Mouse (Mus musculus): ENCODE measurements around the gene Gas2l2. TPM values are rescaled to one million over a fixed set of nuclear protein-coding genes. Genes with fewer than 3 reads are reported as not detected.

Gene Gas2l2
- polyA plus RNA-seq (2015; fragmentation: Nextera tagmentation; extraction: Ambion mirVana) = 0.21 and 0.30 TPM in 2 replicates

DNA sequence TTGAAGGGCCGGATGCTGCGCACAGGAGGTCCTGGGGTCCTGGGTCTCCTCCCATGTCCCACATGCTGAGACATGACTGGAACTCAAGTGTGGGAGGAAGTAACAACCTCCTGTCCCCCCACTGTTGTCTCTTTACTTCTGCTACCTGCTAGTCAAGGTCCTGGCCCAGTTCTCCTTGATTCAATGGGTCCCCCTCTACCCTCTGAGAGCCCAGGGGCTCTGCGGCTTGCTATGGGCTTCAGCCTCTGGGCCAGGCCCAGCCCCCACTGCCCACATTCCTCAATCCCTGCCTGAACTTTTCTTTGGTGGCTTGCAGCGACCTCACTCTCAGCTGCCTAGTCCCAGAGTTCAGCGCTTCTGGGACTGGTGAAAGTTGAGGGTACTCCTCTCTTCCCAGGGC lies at the start of gene Gas2l2:
Gene Gas2l2, minus strand, starts transcription at position 101 of the 400 bp plus-strand sequence.
- H3K9me3 ChIP-seq (replicated peaks) = no peaks in the 10 kb centered on the region
- no peaks in the 10 kb centered on the region for H3K36me3 ChIP-seq (ENCODE audit: poor library complexity, severe bottlenecking)
- peaks cover 44% of the 10 kb centered on the region for H3K27me3 ChIP-seq
- H3K9ac ChIP-seq = no peak within 1 kb of the TSS
- 66% methylated on average over 5 of the region's 5 CpGs for WGBS
- no peak within 1 kb of the TSS for H3K4me3 ChIP-seq
- no peak within 1 kb of the TSS for H3K27ac ChIP-seq
- no peak within 1 kb of the TSS for H3K4me2 ChIP-seq
- ATAC-seq = no peak
- H3K4me1 ChIP-seq = no peaks in the 10 kb centered on the region

DNA sequence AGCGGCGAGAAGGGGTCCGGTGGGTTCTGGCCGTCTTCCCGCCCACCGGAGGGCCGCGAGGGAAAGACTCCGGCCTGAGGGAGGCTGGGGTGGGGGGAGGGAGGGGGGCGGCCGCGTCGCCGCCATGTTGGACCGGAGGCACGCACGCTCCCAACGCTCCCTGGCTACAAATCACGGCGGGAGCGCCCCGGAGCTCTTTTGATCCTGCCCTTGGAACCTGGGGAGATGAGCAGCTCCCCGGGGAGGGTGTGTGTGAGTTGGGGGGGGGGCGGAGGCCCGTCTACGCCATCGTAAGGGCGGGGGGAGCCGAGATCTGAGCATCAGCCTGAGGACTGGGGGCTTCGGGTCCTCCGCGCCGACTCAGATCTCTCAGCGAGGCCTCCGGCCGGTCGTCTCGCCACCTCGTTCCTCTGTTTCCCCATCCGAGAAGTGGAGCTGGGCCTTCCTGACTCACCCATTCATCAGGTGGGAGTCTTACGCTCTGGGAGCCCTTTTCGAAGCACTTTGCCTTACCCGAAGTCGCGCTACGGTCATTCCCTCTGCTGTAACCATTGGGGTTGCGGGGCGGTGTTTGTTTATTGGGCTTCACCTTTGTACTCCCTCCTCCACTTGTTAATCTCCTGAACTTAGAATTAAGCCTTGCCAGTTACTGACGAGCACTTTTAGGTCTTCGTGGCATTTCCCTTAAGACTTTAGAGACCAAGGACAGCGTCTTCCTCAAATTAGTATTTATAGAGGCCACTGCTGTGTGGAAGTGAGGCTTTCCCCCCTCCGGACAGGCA lies 44.2 kb upstream of the Gas2l2 start:
- H3K4me1 ChIP-seq = peaks cover 21% of the 10 kb centered on the region
- WGBS = under 1% methylated on average over 30 of the region's 52 CpGs
- H3K36me3 ChIP-seq (ENCODE audit: poor library complexity, severe bottlenecking) = peaks cover 16% of the 10 kb centered on the region
- ATAC-seq = peak; percentile 86
- peak overlapping the region; percentile 98 for H3K27ac ChIP-seq
- H3K4me2 ChIP-seq = peak overlapping the region; percentile 88
- peak overlapping the region; percentile 94 for H3K9ac ChIP-seq
- H3K27me3 ChIP-seq = 0 out of 2 replicates have a peak, but pooled peaks cover 4% of the 10 kb centered on the region
- H3K9me3 ChIP-seq (replicated peaks) = no peaks in the 10 kb centered on the region
- H3K4me3 ChIP-seq = peak overlapping the region; percentile 93

DNA sequence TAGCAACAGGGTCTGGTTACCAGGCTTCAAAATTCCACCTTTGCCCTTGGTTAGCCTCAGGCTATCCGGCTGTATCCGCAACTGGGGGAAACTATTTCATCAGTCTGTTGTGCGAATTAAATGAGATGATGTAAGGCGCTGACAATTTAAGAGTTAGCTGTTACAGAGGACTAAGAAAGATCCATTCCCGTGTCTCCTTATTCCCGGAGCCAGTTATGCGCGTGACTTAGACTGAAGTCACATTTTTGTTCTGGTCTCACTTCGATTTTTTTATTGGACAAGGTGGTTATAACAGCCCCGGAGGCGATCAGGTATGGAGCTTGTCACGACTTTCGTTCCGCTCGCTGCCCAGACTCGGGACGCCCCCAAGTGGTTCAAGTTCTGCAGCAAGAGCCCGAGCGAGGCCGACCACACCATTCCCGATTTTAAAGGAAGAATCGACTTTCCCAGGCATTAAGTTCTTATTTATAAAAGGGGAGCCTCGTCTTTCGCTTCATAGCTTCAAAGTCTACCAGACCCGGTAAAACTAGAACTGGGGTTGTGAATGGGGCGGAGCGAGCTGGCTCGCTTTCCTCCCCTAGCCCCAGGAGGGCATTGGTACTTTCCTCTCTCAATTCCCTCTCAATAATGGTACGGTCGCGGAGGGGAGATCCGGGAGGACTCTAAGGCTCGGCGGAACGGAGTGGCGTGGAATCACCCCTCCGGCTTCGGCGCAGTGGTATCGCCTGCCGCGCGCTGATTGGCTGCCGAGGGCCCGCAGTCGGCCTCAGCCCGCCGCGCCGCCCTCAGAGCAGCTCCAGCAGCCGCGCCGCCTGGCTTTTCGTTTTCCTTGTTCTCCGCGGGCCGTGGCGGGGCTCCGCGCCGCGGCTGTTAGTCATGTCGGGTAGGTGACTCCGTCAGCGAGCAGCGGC lies 43.3 kb upstream of the Gas2l2 start, which contains the start of gene Taf15:
Gene Taf15, plus strand, starts transcription at position 763 of the 911 bp plus-strand sequence.
- Histone ChIP-seq H3K4me2 (peak within 1 kb of the TSS; percentile 88), H3K4me3 (peak within 1 kb of the TSS; percentile 93), H3K9me3 (replicated peaks) (no peaks in the 10 kb centered on the region), H3K27me3 (0 out of 2 replicates have a peak, but pooled peaks cover 4% of the 10 kb centered on the region), H3K9ac (peak within 1 kb of the TSS; percentile 94), H3K36me3 (ENCODE audit: poor library complexity, severe bottlenecking) (peaks cover 10% of the 10 kb centered on the region), H3K27ac (peak within 1 kb of the TSS; percentile 98), H3K4me1 (peaks cover 21% of the 10 kb centered on the region)
- 1% methylated on average over 64 of the region's 66 CpGs for WGBS
- ATAC-seq = peak; percentile 99

- Histone ChIP-seq H3K27me3 (0 out of 2 replicates have a peak, but pooled peaks cover 4% of the 10 kb centered on the region), H3K4me1 (peaks cover 29% of the 10 kb centered on the region), H3K4me2 (peak overlapping the region; percentile 61), H3K27ac (no peak overlapping the region), H3K36me3 (ENCODE audit: poor library complexity, severe bottlenecking) (peaks cover 5% of the 10 kb centered on the region; the same call in 1 of the 2 replicates), H3K9me3 (replicated peaks) (no peaks in the 10 kb centered on the region), H3K9ac (no peak overlapping the region), H3K4me3 (peak overlapping the region; percentile 93; the same call in 1 of the 2 replicates)
- no peak for ATAC-seq
- 90% methylated on average over 2 of the region's 2 CpGs for WGBS
Measured at GRCm38 (mm10) chr11:83471766-83472165, 42.5 kb upstream of the Gas2l2 start.

- Histone ChIP-seq H3K4me1 (peaks cover 24% of the 10 kb centered on the region), H3K9ac (no peak overlapping the region), H3K36me3 (ENCODE audit: poor library complexity, severe bottlenecking) (no peaks in the 10 kb centered on the region), H3K9me3 (replicated peaks) (no peaks in the 10 kb centered on the region), H3K4me3 (no peak overlapping the region), H3K27ac (no peak overlapping the region), H3K4me2 (no peak overlapping the region), H3K27me3 (peaks cover 24% of the 10 kb centered on the region)
- no peak for ATAC-seq
- WGBS = 92% methylated on average over 3 of the region's 3 CpGs
Measured at GRCm38 (mm10) chr11:83468765-83469164, 39.5 kb upstream of the Gas2l2 start.

DNA sequence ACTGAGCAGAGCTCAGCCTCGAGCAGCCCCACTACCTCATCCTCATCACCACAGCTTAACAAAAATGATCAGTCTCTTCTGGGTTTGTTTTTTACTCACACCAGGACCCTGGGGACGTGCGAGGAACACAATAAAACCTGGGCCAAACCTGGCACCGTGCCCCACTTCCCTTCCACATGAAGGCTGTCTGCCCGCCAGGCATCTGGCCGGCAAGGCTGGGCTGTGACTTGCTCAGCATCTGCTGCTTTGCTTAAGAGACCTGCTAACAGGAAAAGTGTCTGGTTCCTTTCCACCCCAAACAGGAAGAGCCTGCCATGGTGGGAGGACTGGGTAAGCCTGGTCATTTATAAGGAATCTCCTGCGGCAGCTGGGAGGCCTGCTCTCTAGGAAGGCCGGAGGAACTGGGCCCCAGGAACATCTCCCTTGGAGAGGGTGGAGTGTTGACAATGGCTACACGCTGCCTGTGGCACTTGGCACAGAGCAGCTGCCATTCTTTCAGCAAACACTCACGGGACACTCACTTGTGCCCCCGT lies 37.9 kb upstream of the Gas2l2 start:
- H3K4me2 ChIP-seq = no peak overlapping the region
- H3K4me3 ChIP-seq = no peak overlapping the region
- no peaks in the 10 kb centered on the region for H3K9me3 ChIP-seq (replicated peaks)
- H3K4me1 ChIP-seq = peaks cover 34% of the 10 kb centered on the region
- ATAC-seq = peak; percentile 59; the same call in 1 of the 2 replicates
- peaks cover 39% of the 10 kb centered on the region for H3K27me3 ChIP-seq
- no peaks in the 10 kb centered on the region for H3K36me3 ChIP-seq (ENCODE audit: poor library complexity, severe bottlenecking)
- H3K9ac ChIP-seq = 0 out of 2 replicates have a peak overlapping the region, but pooled peaks have one; percentile 23
- 0 out of 2 replicates have a peak overlapping the region, but pooled peaks have one; percentile 12 for H3K27ac ChIP-seq
- WGBS = 47% methylated on average over 11 of the region's 11 CpGs

- ATAC-seq = no peak
- H3K4me1 ChIP-seq = peaks cover 31% of the 10 kb centered on the region
- no peaks in the 10 kb centered on the region for H3K9me3 ChIP-seq (replicated peaks)
- peaks cover 49% of the 10 kb centered on the region for H3K27me3 ChIP-seq
- WGBS = 23% methylated on average over 2 of the region's 2 CpGs
- H3K27ac ChIP-seq = no peak overlapping the region
- no peak overlapping the region for H3K9ac ChIP-seq
- H3K4me3 ChIP-seq = no peak overlapping the region
- H3K4me2 ChIP-seq = no peak overlapping the region
- no peaks in the 10 kb centered on the region for H3K36me3 ChIP-seq (ENCODE audit: poor library complexity, severe bottlenecking)
Measured at GRCm38 (mm10) chr11:83465976-83466375, 36.7 kb upstream of the Gas2l2 start.

DNA sequence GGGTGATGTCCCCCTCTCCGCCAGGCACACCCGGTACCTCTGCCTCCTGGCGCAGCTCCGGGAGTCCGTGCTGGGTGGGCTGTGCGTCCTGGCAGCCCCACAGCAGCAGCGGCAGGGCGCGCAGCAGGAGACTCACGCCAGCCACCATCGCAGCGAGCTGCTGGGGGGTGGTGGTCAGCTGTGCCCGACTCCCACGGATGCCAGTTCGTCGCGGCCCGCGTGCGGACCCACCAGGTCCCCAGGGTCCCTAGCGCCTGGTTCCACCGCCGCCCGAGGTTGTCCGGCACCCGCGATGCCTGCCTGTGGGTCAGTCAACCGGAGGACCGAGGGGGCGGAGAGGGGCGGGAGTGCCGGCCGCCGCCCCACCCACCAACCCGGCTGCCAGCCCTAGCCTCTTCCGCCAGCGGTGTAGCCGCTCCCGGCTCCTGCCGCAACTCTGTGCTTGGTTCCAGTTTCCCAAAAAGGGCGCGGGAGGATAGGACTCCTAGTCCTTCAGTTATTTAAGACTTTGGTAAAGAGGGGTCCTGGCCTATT lies 33.5 kb upstream of the Gas2l2 start, which contains the start of gene Mmp28:
Gene Mmp28, minus strand, starts transcription at position 361 of the 534 bp plus-strand sequence.
- peak within 1 kb of the TSS; percentile 64 for H3K9ac ChIP-seq
- no peaks in the 10 kb centered on the region for H3K9me3 ChIP-seq (replicated peaks)
- H3K4me3 ChIP-seq = peak within 1 kb of the TSS; percentile 49
- no peaks in the 10 kb centered on the region for H3K36me3 ChIP-seq (ENCODE audit: poor library complexity, severe bottlenecking)
- H3K27me3 ChIP-seq = peaks cover 50% of the 10 kb centered on the region
- under 1% methylated on average over 38 of the region's 42 CpGs for WGBS
- peaks cover 31% of the 10 kb centered on the region for H3K4me1 ChIP-seq
- H3K27ac ChIP-seq = no peak within 1 kb of the TSS
- ATAC-seq = no peak
- H3K4me2 ChIP-seq = peak within 1 kb of the TSS; percentile 85

GRCm38 (mm10) chr11:83461462-83462027 lies 32.3 kb upstream of the Gas2l2 start:
- no peak overlapping the region for H3K4me2 ChIP-seq
- peaks cover 21% of the 10 kb centered on the region for H3K4me1 ChIP-seq
- H3K36me3 ChIP-seq (ENCODE audit: poor library complexity, severe bottlenecking) = no peaks in the 10 kb centered on the region
- H3K27me3 ChIP-seq = peaks cover 50% of the 10 kb centered on the region
- no peaks in the 10 kb centered on the region for H3K9me3 ChIP-seq (replicated peaks)
- H3K4me3 ChIP-seq = no peak overlapping the region
- ATAC-seq = no peak
- no peak overlapping the region for H3K9ac ChIP-seq
- WGBS = 70% methylated on average over 10 of the region's 10 CpGs
- no peak overlapping the region for H3K27ac ChIP-seq

GRCm38 (mm10) chr11:83457912-83458601 lies 28.8 kb upstream of the Gas2l2 start:
- Histone ChIP-seq H3K4me1 (peaks cover 8% of the 10 kb centered on the region), H3K4me3 (no peak overlapping the region), H3K36me3 (ENCODE audit: poor library complexity, severe bottlenecking) (no peaks in the 10 kb centered on the region), H3K9me3 (replicated peaks) (no peaks in the 10 kb centered on the region), H3K9ac (no peak overlapping the region), H3K27ac (no peak overlapping the region), H3K27me3 (peaks cover 24% of the 10 kb centered on the region), H3K4me2 (no peak overlapping the region)
- WGBS = 50% methylated on average over 9 of the region's 9 CpGs
- ATAC-seq = no peak

Data from forebrain, embryonic 13.5 days (tissue).